Mouse (Mus musculus) lung, postnatal 0 days (tissue): ENCODE data around the gene Gm17657. TPM values are rescaled to one million over a fixed set of nuclear protein-coding genes. Genes with fewer than 3 reads are reported as not detected.
A peak's percentile ranks its signal among the peaks of the same experiment; 100 is the strongest.

Experiments used
- ATAC-seq: fragments of 200-750 bp; cut with Nextera tagmentation; 2 replicates; pipeline ENCODE4 v1.8.0; 2017; ENCODE audit warnings: moderate library complexity
- DNase-seq: peaks from one replicate; pipeline ENCODE4 v3.0.0-alpha.2; 2016; ENCODE audit warnings: low spot score
- H3K27ac ChIP-seq: fragments of 300-500 bp; sonication (generic); 2 replicates; pipeline ENCODE4 v1.5.1; 2014; ENCODE audit warnings: antibody characterized with exemption, mild to moderate bottlenecking, low read length, mixed read lengths
- H3K27me3 ChIP-seq: fragments of 300-500 bp; sonication (generic); replicated peaks from 2 replicates; pipeline ENCODE4 v1.6.1; 2014; ENCODE audit warnings: low read length, mixed read lengths; ENCODE audit not compliant: insufficient read depth
- H3K36me3 ChIP-seq: fragments of 300-500 bp; sonication (generic); 2 replicates; pipeline ENCODE4 v1.6.1; 2014; ENCODE audit warnings: low read length, mixed read lengths; ENCODE audit not compliant: insufficient read depth
- H3K4me1 ChIP-seq: fragments of 300-500 bp; sonication (generic); 2 replicates; pipeline ENCODE4 v1.6.1; 2014; ENCODE audit warnings: antibody characterized with exemption, low read depth, low read length, mixed read lengths; ENCODE audit not compliant: insufficient read depth
- H3K4me2 ChIP-seq: fragments of 300-500 bp; sonication (generic); replicated peaks from 2 replicates; pipeline ENCODE4 v1.6.1; 2014; ENCODE audit warnings: low read depth, mild to moderate bottlenecking, low read length, moderate library complexity, mixed read lengths
- H3K4me3 ChIP-seq: fragments of 300-500 bp; sonication (generic); 2 replicates; pipeline ENCODE4 v1.5.1; 2014; ENCODE audit warnings: low read depth, low read length
- H3K9ac ChIP-seq: fragments of 300-500 bp; sonication (generic); replicated peaks from 2 replicates; pipeline ENCODE4 v1.6.1; 2014; ENCODE audit warnings: low read depth, mild to moderate bottlenecking
- H3K9me3 ChIP-seq: fragments of 300-500 bp; sonication (generic); 2 replicates; pipeline ENCODE4 v1.6.1; 2016; ENCODE audit warnings: low read length, mixed read lengths
- CTCF ChIP-seq: IDR thresholded peaks from 2 replicates; pipeline ENCODE4 v1.5.1; 2016; ENCODE audit warnings: antibody characterized with exemption, mild to moderate bottlenecking
- EP300 ChIP-seq: IDR thresholded peaks from 2 replicates; pipeline ENCODE4 v1.6.1; 2016; ENCODE audit warnings: antibody characterized with exemption, mild to moderate bottlenecking, control low read depth
- WGBS: fragments of 180-500 bp; shearing (Covaris S2); extraction: QIAGEN DNeasy Blood & Tissue Kit; methylation state at CpG from one replicate; pipeline ENCODE4 v1.1.7; 2014; 5-methylcytosine and 5-hydroxymethylcytosine counted together
- polyA plus RNA-seq: library from polyadenylated mRNA; unstranded; fragments of >200 nt; fragmentation: Nextera tagmentation; extraction: Ambion mirVana; gene quantifications from 2 replicates; pipeline ENCODE4 v1.2.1, GENCODE M21; 2015

The Gm17657 gene
- polyA plus RNA-seq, 1 experiment from 2014 or later, result not detected

DNA sequence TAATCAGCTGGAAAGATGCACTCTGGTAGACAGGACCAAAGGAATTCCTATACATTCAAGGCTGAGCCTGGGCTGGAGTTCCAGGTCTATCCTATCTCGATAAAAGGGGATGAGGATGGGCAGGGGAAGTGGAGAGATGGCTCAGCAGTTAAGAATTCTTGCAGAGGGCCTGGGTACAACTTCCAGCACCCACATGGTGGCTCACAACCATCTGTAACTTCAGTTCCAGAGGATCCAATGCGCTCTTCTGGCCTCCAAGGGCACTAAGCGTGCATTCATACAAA, 52.4 kb downstream of the Gm17657 start:
- Histone ChIP-seq H3K27me3 (no peaks in the 10 kb centered on the region), H3K4me1 (no peaks in the 10 kb centered on the region; the same call in 1 of the 2 replicates), H3K36me3 (peaks cover 11% of the 10 kb centered on the region; the same call in 1 of the 2 replicates), H3K4me3 (no peak overlapping the region), H3K27ac (no peak overlapping the region), H3K9me3 (no peaks in the 10 kb centered on the region), H3K4me2 (no peak overlapping the region), H3K9ac (no peak overlapping the region)
- WGBS, result 84% methylated on average over 3 of the region's 3 CpGs
- ATAC-seq (no peak), DNase-seq (no peak)
- TF ChIP-seq EP300, result no peak
- no peak for TF ChIP-seq CTCF

DNA sequence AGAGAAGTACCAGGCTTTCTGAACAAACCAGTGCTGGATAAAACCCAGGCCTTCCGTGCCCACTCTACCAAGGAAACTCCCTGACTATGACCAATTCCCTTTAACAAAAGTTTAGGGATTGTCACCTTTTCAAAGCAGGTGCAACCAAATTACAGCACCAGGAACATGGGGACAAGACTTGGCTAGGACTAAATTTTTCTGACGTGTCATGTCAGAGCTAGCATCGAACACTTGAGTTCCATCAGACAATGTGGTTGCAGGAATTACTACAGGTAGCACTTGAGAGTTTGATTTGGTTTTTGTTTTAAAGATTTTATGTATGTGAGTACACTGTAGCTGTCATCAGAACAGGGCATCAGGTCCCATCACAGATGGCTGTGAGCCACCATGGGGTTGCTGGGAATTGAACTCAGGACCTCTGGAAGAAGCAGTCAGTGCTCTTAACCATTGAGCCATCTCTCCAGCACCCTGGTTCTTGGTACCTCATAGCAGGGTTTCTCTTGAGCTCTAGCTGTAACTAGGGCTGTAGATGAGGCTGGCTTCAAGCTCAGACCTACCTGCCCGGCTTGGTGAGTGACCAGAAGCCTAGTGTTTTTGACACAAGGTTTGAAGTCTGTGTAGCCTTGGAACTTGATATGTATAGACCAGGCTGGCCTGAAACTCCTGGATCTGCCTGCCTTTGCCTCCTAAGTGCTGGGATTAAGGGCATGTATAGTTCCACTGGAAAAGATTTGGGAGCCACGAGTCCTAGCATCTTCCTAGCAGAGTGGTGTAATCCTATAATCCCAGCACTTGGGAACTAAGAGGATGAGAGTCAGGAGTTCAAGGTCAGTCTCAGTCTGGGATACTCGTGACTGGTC, 53.0 kb downstream of the Gm17657 start:
- Histone ChIP-seq H3K36me3 (peaks cover 11% of the 10 kb centered on the region; the same call in 1 of the 2 replicates), H3K9me3 (no peaks in the 10 kb centered on the region), H3K27me3 (no peaks in the 10 kb centered on the region), H3K27ac (no peak overlapping the region), H3K4me1 (no peaks in the 10 kb centered on the region; the same call in 1 of the 2 replicates), H3K4me2 (no peak overlapping the region), H3K9ac (no peak overlapping the region), H3K4me3 (no peak overlapping the region)
- no peak for ATAC-seq
- 79% methylated on average over 6 of the region's 6 CpGs for WGBS
- TF ChIP-seq EP300 (no peak), CTCF (no peak)
- DNase-seq, result no peak

DNA sequence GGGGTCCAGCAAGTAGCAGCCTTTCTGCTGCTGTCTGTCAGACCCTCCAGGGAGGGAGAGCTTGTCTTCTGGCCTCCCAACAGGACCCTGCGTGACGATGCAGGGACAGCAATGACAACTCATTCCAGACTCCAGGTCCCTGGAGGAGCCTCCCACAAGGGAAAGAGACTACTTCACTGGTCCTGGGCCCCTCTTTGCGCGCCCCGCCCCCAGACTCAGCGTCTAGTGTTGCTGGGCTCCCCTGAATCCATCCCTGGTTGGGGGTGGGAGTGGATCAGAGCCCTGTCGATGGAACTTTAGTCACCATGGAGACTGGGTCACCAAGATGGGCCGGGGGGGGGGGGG, 54.7 kb downstream of the Gm17657 start:
- ATAC-seq, result no peak
- H3K4me2 ChIP-seq, result no peak overlapping the region
- H3K27ac ChIP-seq, result no peak overlapping the region
- 75% methylated on average over 6 of the region's 8 CpGs for WGBS
- peaks cover 11% of the 10 kb centered on the region; the same call in 1 of the 2 replicates for H3K36me3 ChIP-seq
- no peak for DNase-seq
- no peaks in the 10 kb centered on the region; the same call in 1 of the 2 replicates for H3K4me1 ChIP-seq
- H3K27me3 ChIP-seq, result no peaks in the 10 kb centered on the region
- H3K9ac ChIP-seq, result no peak overlapping the region
- H3K9me3 ChIP-seq, result no peaks in the 10 kb centered on the region
- TF ChIP-seq CTCF (no peak), EP300 (no peak)
- H3K4me3 ChIP-seq, result no peak overlapping the region

DNA sequence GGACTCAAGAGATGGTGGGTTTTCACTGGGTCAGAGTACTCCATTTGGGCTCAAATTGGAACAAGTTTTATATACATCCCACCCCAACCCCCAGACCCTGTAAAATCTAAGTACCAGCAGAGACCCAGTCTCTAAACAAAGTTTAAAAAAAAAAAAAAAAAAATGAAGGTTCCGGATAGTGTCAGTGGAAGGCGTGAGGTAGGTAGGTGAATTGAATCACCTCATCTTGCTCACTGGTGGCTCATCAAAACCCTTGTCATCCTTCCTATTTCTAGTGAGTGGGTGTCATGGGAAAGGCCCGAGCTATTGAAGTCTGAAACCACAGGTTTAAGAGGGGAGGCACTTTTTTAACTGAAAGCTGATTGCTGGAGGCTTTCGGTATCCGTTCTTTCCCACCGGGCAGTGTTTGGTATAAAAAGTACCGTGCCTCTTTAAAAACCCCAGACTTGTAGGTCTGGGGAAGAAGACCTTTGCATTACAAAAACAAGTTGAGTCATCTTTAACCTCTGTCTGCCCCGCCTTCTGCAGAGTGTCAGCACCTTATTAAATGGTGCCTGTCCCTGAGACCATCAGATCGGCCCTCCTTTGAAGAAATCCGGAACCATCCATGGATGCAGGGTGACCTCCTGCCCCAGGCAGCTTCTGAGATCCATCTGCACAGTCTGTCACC, 55.2 kb downstream of the Gm17657 start:
- ATAC-seq (no peak), DNase-seq (no peak)
- no peaks in the 10 kb centered on the region for H3K27me3 ChIP-seq
- no peaks in the 10 kb centered on the region for H3K9me3 ChIP-seq
- H3K4me3 ChIP-seq, result no peak overlapping the region; the same call in 1 of the 2 replicates
- 0 out of 2 replicates have a peak overlapping the region, but pooled peaks have one; percentile 95 for H3K27ac ChIP-seq
- H3K4me1 ChIP-seq, result no peaks in the 10 kb centered on the region; the same call in 1 of the 2 replicates
- no peak overlapping the region for H3K9ac ChIP-seq
- H3K4me2 ChIP-seq, result peak overlapping the region; percentile 84; the same call in 1 of the 2 replicates
- TF ChIP-seq CTCF (no peak), EP300 (no peak)
- H3K36me3 ChIP-seq, result peaks cover 11% of the 10 kb centered on the region; the same call in 1 of the 2 replicates
- WGBS, result 68% methylated on average over 10 of the region's 10 CpGs

DNA sequence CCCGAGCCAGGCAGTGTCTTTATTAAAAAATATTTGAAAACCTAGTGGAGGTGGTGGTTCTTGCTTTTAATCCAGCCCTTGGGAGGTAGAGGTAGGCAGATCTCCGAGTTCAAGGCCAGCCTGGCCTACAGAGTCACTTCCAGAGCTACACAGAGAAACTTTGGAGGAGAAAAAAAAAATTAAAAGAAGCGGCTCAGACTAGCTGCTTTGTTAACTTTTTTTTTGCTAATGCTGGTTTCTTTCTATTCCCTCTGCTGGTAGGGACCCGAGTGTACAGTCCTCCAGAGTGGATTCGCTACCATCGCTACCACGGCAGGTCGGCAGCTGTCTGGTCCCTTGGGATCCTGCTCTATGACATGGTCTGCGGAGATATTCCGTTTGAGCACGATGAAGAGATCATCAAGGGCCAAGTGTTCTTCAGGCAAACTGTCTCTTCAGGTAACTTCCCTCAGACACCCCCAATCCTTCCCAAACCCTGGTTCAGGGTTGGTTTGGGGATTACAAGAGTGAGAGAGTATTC, 55.9 kb downstream of the Gm17657 start:
- no peak for DNase-seq
- no peak for TF ChIP-seq CTCF
- TF ChIP-seq EP300, result no peak
- H3K9me3 ChIP-seq, result no peaks in the 10 kb centered on the region
- H3K36me3 ChIP-seq, result peaks cover 11% of the 10 kb centered on the region; the same call in 1 of the 2 replicates
- no peaks in the 10 kb centered on the region; the same call in 1 of the 2 replicates for H3K4me1 ChIP-seq
- peak overlapping the region; percentile 95 for H3K27ac ChIP-seq
- peak overlapping the region; percentile 84 for H3K4me2 ChIP-seq
- peak overlapping the region; percentile 90; the same call in 1 of the 2 replicates for H3K4me3 ChIP-seq
- ATAC-seq, result no peak
- 68% methylated on average over 11 of the region's 11 CpGs for WGBS
- H3K27me3 ChIP-seq, result no peaks in the 10 kb centered on the region
- 0 out of 2 replicates have a peak overlapping the region, but pooled peaks have one; percentile 6 for H3K9ac ChIP-seq
